Mouse (Mus musculus) kidney, adult 18-20 months (tissue): ENCODE results near the gene Appl2.
"Not testable (repeated sequence)": the region's sequence is repeated elsewhere in the genome, so short reads cannot be mapped to it uniquely, and the experiment has no call there.

ENCODE experiments used
- DNase-seq: peaks from one replicate; pipeline ENCODE4 v3.0.0; 2021

The Appl2 gene

DNA sequence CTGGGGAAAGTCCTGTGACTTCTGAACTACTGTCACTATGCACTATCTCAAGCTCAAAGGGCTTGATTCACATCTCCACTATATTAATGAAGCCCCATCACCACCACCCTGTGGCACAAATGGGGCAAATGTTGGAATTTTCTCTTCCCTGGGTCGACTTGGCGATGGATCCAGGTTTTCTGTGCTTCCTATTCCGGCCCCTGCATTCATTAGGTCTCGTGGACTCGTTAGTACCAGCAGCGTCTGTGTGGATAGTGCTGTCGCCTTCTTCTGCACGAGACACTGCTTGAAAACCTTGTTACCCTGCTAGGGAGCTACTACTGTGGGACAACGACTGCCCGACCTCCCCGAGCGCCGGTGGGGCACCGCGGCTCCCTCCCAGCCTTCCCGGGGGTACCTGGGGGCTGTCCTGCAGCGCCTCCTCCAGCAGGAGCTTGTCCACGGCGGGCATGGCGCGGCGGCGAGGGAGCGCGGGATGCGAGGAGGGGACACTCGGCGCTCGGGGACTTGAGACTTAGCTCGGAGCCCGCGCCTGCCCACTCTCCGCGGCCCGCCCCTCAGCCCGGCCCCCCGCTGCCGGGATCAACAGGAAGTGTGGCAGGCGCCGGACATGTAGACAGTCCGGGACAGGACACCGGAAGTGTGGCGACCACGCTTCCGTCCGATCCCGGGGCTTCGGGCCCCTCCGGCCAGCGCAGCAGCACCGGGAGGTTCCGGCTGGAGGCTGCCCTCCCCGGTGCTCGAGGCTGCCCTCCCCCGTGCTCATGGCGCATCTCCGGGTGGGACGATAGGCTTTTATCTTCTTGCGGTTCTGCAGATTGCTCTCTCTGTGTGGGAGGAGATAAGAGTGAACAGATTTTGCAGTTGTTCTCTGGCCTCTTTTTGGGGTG, at the start of gene Appl2:
TSS of gene Appl2 (minus strand) at position 608 of the 890 bp plus-strand sequence.
- DNase-seq: peak; percentile 95

DNA sequence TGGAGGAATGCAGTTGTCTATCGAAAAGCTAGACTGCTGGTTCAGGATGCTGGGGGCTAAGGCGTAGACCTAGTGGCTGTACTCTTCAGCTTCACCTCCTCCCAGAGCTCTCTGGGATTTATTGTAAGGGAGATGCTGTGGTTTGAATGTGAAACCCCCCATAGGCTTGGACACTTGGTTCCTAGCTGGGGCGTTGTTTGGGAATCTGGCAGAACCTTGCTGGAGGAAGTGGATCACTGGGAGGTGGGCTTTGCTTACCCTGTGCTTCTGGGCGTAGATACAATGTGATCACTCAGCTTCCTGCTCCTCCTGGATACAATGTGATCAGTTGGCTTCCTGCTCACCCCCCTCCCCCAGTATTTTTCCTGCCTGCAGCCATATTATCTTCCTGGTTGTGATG, 47.7 kb upstream of the Appl2 start:
- no peak for DNase-seq

DNA sequence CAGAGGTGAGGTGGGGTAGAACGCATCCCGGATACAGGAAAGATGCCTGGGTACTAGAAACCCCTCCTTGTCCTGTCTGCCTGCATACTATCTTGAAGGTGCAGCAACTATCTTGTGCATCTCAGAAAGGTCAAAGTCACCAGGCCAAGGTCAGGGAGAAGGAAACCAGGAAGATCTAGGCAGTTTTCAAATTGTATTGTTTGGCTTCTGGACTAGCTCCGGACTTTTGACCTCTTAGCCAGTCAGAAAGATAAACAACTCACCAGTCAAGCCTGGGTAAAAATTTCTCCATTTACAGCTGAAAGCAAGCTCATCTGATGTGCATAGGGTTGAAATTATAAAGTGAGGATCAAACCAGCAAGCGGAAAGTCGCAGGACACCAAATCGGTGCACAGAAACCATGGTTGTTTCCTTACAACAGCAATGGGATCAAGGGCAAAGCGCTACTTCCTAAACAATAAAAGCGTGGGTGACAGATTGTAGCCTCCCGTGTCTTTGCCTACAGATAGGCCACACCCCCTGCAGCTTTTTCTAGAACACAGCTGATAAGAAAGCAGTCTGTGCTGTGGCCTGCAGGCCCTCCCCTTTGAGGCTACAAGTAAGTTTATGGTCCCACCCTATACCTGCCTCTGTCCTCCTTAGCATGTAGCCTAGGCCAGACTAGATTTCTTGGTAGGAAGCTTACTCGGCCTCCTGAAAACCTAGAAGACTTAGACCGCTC, 43.8 kb upstream of the Appl2 start:
- no peak for DNase-seq

DNA sequence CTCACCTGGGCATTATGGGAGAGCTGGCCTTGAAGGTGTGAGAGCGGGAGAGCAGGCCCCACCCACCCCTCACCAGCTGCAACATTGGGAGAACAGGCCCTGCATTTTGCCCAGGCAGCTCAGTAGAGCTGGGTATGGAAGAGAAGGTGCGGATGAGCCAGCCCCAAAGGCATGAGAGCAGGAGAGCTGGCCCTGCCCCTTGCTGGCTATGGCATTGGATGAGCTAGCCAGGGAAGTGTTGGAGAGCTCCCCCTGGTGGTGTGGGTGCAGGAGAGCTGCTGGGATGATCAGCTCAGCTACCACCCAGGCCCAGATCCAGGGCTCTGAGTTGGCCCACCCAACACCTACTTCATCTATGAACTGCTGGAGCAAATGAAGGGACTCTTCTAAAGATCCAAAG, 39.7 kb upstream of the Appl2 start:
- DNase-seq: no peak

DNA sequence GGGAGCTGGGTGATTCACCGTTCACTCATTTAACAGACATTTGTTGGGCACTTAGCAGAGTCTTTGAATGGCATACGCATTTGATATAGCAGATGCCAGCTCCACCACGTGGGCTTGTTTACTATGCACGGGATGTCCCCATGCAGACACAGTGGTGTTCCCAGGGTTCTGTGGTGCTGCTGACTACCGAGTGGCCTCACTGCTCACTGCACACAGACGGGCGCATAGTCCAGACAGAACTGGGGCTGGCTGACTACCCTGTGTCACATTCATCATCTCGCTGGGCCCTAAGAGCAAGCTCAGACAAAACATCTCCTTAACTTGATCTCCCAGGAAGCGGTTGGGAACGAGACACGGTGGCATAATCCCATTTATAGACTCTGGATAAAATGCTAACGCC, 32.8 kb upstream of the Appl2 start:
- no peak for DNase-seq

DNA sequence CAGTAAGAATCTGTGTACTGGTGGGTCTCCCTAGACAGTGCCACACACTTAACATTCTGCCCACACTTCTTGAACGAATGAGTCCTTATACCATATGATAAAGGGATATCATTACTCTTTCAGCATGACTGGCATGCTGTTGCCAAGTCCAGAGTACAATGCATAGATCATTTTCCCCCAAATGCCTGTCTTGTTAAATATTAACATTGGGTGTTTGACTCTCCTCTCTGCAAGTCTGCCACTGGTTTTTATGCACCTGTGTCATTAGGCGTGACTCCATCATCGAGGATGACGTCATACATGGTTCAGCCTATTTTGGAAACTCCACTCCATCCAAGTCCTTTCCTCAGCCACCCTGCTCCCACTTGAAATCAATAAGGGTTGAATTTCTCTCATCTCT, 18.0 kb upstream of the Appl2 start:
- no peak for DNase-seq

DNA sequence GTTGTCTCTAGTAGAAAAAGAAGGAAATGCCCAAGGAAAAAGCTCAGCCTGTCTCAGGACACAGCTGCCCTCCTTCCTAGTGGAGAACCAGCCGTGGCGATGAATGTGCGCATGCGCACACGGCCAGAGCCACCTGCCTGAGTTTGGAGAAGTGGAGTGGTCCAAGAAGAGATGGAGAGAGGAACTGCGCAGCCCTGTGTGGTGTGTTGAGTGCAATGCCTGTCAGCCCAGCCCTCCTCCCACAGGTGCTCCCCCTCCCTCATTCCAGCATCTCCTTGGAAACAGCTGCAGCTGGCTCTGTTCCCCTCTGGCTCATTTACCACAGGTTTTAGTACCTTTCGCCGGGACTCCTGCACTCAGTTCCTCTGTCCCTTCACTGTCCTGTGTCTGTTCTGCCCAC, 13.4 kb upstream of the Appl2 start:
- no peak for DNase-seq

DNA sequence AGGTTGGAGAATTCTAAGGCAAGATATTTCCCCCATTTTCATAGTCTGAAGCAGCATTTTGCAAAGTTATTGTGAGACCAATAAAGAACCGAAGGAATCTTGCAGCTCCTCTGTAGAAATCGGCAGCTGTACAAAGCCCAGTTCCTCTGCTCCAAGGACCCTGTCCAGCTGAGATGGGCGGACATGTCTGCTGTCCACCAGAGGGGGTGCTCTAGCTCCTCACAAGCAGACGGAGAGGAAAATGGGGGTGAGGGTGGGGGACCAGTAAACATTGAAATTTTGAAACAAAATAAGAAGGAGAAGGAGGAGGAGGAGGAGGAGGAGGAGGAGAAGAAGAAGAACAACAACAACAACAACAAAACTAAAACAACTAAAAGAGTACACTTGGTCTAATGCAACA, 12.1 kb upstream of the Appl2 start:
- no peak for DNase-seq

DNA sequence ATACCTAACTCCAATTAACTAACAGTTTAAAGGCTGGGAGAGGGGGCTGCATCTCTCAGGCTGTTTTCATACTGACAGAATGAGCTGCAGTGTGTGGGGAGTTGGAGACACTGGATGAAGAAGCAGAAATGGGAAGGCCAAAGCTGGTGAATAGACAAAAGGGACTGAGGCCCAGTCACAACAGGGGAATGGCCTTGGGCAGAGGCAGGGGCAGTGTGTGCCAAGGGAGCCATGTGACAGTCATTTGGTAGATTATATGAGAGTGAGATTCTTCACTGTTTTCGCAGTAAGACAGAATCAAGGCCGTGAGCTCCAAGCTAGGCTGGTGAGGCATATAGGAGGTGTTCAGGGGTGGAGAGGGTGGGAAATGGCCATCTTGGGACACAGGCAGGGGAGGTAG, 6.1 kb upstream of the Appl2 start:
- no peak for DNase-seq

DNA sequence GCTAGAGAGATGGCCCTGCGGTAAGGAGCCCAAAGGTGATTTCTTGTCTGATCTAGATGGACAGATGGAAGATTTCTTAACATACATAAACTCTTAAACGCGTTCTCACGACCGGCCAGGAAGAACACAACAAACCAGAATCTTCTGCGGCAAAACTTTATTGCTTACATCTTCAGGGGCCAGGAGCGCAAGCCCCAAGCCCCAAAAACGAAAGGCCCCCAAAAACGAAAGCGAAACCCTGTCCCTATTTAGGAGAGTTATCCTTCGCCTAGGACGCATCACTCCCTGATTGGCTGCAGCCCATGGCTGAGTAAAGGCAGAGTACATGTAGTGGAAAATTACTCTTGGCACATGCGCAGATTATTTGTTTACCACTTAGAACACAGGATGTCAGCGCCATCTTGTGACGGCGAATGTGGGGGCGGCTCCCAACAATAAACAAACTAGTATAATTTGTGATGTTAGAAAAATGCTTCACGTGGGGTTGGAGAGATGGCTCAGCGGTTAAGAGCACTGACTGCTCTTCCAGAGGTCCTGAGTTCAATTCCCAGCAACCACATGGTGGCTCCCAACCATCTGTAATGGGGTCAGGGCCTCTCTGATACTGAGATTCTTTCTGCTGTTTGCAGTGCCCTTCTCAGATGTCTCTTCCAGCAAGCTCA, 3.8 kb upstream of the Appl2 start:
- not testable (repeated sequence) for DNase-seq

DNA sequence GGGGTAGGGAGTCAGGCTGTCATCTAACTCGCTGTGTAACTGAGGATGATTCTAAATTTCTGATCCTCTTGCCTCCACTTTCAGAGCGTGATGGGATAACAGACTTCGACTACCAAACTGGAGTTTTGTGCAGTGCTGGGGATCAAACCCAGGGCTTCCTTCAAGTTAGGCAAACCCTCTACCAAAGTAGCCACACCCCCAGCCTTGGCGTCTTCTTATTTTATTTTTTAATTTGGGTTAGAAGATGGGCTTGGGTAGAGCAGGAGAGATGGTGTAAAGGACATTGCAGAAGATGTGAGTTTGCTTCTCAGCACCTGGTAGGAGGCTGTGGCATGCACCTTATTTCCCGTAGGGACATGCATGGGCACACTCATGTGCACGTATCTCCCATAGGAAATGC, 499 bp upstream of the Appl2 start:
- DNase-seq: peak; percentile 20

DNA sequence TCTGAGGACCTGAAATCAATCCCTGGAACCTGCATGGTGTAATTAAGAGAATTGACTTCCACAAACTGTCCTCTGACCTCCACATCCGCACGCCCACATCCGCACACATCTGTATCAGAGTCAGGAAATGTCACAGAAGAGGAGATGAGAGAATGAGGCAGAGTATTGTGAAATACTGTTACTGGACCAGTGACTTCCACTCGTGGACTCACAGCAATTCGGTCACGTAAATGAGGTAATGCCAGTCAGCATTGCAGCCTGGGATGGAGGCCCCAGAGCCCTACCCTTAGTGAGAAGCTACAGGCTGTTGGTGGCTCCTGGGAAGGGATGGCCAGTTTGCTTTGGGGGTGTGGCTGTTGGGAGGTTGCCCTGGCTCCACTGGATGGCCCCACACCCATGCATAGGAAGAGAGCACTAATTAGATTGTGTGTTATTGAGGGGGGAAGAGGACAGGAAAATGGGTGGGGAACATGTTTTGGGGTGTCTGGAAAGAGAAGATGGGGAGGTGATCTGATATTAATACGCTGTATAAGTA, 2.1 kb downstream of the Appl2 start:
- no peak for DNase-seq

DNA sequence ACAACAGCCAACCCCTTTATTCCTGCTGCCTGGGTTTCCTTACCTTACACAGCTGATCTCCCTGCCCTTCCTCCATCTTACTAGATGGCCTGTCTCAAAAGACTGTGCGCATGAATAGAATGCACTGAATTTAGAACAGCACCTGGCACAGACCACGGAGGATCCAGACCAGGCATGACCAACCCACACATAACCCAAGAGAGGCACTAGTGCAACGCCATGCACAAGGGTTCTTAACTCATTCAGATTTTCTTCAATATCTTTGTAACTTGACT, 2.9 kb downstream of the Appl2 start:
- no peak for DNase-seq

DNA sequence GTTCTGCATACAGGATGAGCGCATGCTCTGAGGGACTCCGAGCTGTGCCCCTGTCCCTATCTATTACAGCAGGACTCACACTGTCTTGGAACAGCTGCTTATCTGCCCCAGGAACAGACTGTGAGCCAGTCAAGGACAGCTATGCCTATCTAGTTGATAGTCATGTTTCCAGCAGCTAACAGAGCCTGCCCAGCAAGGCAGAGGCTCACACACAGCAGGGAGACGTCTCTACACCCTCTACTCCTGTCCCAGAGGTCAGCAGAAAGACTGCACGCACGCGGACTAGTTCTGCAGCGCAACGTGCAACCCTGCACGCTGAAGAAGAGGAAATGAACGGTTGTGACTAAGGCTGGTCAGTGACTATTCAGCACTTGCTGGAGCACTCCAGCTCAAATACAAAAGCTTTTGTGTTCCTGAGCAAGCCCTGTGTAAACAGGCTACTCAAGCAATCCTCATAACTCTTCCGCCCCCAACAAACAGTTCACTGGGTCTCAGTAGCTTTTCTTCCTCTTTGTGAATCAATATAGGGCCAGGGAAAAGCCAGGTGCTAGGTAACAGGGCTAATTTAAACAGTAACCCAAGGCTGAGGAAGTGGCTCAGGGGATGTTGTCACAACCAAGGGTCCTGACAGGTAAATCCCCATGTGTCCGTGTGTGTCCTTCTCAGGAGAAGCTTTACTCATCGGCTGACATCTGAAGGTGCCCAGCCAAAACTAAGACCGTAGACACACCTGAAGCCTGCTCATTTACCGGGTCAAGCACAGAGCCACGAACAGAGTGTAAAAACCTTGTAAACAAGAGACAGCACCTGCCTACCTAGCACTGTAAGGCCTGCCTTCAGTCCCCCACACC, 3.4 kb downstream of the Appl2 start:
- DNase-seq: no peak

DNA sequence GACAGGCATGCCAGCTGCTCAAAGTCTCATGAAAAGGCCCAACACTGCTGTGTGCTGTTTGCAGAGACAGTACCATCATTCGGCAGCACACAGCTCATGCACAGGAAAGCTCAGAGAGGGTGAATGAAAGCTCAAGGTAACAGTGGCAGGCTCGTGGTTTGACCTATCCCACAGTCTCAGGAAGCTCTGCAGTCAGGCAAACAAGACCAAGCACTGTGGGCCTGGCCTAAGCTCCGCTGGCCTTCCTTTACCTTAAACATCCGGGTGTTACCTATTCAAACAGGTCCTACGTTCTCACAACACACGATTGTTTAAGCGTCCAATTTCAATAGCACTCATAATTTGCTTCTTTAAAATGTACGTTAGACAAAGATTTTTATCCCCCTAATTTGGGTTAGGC, 4.4 kb downstream of the Appl2 start:
- no peak for DNase-seq

DNA sequence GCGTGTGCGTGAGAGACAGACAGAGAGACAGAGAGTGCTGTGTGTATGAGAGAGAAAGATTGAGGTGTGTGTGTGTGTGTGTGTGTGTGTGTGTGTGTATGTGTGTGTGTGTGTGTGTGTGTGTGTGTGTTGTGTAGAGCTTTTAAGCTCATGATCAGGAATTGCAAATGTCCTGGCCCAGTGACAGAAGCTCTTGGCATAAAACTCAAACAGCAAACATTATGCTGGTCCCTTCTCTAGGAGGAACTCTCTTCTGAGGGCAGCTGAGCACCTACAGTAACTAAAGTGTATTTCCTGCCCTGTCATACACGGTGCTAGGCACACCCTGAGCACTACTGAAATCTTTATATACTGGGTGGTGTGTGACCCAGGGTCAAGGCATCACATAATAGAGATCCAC, 6.9 kb downstream of the Appl2 start:
- no peak for DNase-seq

DNA sequence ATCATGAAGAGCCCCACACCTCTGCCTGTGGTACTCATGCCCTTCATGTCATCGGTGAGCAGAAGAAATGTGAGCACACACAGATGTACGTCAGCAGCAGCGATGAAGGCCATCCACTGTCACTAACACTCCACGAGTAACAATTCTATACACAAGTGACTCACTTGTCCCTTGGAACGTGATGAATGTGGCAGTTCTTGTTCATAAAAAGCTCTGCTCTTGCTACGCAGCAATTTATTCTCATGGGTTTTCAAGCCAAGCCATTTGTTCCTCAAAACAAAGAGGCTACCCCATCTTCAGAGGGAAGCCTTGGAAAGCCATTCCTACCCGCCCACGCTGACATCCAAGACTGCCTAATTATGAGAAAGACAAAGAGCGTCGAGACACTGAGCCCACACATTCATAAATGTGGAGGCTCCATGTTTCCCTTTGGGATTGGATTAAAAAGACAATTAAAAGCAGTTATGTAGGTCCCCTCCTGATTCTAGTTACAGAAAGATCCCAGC, 8.6 kb downstream of the Appl2 start:
- no peak for DNase-seq

DNA sequence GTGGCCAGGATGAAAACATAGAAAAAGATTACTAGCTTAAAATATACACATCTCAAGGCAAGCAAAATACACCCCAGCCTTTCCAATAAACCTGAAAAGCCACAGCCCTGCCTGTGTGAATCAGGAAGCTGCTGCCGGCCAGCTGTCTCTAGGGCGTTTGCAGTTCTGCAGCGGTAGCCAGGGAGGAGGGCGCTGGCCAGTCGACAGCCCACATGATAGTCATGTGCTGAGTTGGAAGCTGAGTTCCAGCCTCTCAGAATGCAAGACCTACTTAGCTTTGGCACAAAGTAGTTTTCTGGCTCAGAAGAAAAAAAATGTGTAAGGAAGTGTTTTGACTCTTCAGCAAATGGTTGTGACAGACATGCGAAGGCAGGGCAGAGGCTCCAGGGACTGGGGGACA, 11.2 kb downstream of the Appl2 start:
- DNase-seq: peak; percentile 83

DNA sequence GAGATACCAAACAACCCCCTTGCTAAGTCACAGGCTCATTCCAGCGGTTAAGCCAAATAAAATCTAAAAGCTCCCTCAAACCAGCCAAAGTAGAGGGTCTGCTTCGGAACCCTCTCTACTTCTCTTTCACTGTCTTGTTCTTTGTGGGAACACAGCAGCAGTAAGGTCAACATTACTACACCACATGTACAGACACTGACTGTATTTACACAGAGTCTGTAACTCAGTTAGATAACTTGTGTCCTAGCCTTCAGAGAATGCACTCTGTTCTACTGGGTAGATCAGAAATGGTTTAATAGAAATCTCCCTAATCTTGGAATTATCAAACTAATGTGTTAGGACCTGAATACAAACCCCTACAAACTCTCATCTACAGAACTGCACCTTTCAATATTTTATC, 12.3 kb downstream of the Appl2 start:
- no peak for DNase-seq

DNA sequence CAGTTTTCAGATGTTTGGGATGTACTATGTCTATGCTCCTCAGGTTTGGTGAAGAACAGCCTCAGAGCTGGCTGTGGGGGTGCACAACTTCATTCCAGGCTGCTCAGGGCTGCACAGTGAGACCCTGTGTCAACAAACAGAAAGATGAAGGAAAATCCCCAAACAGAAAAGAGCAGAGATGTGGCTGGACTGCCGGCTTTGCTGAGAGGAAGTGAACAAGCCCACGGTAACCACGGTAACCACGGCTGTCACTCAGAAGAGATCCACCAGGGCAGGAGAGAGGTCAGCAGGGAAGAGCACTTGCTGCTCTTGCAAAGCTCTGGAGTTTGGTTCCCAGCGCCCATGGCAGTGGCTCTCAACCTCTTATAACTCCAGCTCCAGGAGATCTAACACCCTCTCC, 14.1 kb downstream of the Appl2 start:
- DNase-seq: no peak

DNA sequence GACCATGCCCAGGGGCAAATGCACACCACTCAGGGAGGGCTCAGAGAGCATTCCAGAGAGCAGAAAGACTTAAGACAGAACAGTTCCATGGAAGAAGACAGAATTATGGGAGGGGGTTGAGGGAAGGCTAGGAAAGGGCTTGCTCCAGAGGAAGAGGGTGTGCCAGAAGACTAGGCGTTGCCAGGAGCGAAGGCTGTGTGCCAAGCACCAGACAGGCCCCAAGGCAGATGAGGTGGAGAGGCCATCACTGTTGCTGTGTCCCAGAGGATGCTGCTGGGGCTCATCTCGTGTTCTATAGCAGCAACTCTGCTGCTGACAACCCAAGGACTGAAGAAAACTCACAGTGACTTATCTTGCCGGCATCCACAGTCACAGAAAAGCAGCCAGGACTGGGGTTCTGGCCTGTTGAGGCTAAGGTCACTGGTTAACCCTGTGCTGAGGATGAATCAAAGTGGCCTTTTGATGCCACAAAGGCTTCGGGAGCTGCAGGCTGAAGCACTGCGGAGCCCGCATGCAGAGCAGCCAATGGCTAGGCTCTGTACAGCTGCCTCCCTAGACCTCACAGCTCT, 15.6 kb downstream of the Appl2 start:
- DNase-seq: no peak

DNA sequence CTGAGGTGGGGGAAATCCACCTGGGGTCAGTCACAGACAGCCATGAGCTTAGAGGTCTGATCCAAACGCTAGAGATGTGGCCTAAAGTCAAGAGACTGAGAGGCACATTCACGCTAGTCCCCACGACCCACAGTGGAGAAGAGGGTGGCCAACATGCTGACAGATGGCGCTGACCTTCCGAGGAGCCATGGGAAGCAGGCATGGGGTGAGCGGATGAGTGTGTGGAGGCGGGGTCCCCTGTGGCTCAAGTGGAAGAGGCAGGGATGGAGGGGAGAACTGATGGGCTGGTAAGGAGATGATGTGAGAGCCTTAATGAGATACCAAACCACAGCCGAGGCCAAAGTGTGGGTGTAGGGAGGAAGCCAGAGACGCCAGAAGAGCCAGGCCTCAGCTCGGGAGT, 16.8 kb downstream of the Appl2 start:
- no peak for DNase-seq
